Mouse (Mus musculus): Measurements from ENCODE around the gene Txn2. TPM values are rescaled to one million over a fixed set of nuclear protein-coding genes. Genes with fewer than 3 reads are reported as not detected.

The Txn2 gene
- polyA plus RNA-seq, 1 experiment: 165 TPM

DNA sequence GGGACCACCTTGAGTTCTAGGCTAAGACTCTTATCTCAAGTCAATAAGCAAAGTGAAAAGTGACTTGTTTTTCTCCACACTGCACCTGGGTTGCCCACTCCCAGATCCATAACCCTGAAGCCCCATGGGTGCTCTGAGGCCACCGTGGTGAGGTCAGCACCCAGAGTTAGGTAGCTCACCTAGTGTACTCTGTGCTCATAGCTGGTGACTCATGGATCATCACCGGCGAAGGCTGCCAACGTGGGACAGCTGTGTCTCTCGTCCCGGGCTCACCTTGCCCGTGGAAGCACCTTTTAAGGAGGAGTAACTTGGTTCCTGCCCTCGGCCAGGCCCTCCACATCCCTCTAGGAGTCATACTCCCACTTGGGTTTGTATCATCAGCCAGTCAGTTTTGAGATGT is 15.8 kb downstream of the Txn2 start:
- no peak for DNase-seq
- no peak overlapping the region for H3K4me3 ChIP-seq (replicated peaks; ENCODE audit: extremely low read depth, low read depth, low read length)
- TF ChIP-seq CTCF (IDR thresholded peaks at IDR 0.05; ENCODE audit: insufficient read depth, low read length) (no peak), POLR2A (IDR thresholded peaks at IDR 0.05; ENCODE audit: borderline replicate concordance, extremely low read depth, low read depth, low read length) (no peak)
- WGBS: 70% methylated on average over 8 of the region's 8 CpGs
- peaks cover 13% of the 10 kb centered on the region for H3K4me1 ChIP-seq (ENCODE audit: control insufficient read depth, insufficient read depth, low read length)

DNA sequence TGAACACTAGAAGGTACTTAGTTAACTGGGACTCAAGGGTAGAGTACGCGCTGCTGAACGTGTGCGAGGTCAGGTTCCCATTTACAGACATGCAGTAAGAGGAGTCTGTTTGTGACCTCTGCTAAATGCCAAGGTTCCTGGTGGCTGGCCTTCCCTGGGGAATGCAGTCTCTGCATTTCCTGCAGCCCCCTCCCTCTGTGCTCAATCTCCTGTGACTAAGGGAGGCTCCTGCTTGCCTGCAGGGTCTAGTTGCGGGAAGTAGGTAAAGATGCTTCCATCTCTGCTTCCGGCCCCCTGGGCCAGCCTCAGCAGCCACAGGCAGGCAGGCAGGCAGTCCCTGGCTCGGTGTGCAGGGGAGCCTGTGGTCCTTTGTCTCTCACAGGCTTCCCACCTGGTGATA is 16.2 kb downstream of the Txn2 start:
- no peak for TF ChIP-seq CTCF (IDR thresholded peaks at IDR 0.05; ENCODE audit: insufficient read depth, low read length)
- no peak for TF ChIP-seq POLR2A (IDR thresholded peaks at IDR 0.05; ENCODE audit: borderline replicate concordance, extremely low read depth, low read depth, low read length)
- Histone ChIP-seq H3K4me1 (ENCODE audit: control insufficient read depth, insufficient read depth, low read length) (peaks cover 13% of the 10 kb centered on the region), H3K4me3 (replicated peaks; ENCODE audit: extremely low read depth, low read depth, low read length) (no peak overlapping the region)
- 67% methylated on average over 7 of the region's 7 CpGs for WGBS
- DNase-seq: no peak

DNA sequence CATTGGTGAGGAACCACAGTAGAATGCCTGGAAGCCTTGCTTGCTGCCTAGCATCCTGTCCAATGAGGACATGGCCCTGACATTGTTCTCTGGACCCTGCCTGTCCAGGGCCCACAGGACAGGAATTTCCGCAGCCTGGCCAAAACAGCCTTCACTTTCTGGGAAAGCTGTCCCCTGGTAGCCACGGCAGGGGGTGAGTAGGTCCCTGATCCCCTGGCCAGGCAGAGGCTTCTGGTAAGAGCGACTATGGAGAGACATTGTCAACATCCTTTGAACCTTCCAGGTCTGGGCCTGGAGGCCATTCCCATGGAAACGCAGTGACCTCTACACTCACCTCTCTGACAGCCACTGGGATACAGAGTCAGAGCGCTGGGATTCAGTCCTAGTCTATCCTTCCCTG is 16.8 kb downstream of the Txn2 start:
- H3K4me3 ChIP-seq (replicated peaks; ENCODE audit: extremely low read depth, low read depth, low read length): no peak overlapping the region
- no peak for TF ChIP-seq POLR2A (IDR thresholded peaks at IDR 0.05; ENCODE audit: borderline replicate concordance, extremely low read depth, low read depth, low read length)
- TF ChIP-seq CTCF (IDR thresholded peaks at IDR 0.05; ENCODE audit: insufficient read depth, low read length): no peak
- DNase-seq: no peak
- 57% methylated on average over 5 of the region's 5 CpGs for WGBS
- H3K4me1 ChIP-seq (ENCODE audit: control insufficient read depth, insufficient read depth, low read length): peaks cover 13% of the 10 kb centered on the region

DNA sequence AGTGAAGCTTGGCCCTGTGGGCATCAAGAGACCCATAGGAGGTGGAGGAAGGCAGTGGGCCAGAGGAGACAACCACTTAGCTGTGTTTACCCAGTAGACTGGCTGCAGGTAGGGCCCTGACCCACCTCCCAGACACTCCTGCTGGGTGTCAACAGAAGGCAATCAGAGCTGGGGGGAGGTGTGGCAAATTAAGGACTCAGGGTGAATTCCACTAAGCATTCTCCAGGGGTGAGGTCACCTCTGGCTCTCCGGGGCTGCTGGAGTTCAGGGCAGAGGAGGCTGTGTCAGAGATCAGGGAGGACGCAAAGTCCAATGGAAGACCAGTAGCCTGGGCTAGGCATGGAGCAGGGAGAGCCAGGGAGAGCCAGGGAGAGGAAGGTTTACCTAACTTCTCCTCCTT is 17.7 kb downstream of the Txn2 start:
- WGBS: 43% methylated on average over 2 of the region's 2 CpGs
- peak; percentile 74 for DNase-seq
- TF ChIP-seq POLR2A (IDR thresholded peaks at IDR 0.05; ENCODE audit: borderline replicate concordance, extremely low read depth, low read depth, low read length) (no peak), CTCF (IDR thresholded peaks at IDR 0.05; ENCODE audit: insufficient read depth, low read length) (no peak)

DNA sequence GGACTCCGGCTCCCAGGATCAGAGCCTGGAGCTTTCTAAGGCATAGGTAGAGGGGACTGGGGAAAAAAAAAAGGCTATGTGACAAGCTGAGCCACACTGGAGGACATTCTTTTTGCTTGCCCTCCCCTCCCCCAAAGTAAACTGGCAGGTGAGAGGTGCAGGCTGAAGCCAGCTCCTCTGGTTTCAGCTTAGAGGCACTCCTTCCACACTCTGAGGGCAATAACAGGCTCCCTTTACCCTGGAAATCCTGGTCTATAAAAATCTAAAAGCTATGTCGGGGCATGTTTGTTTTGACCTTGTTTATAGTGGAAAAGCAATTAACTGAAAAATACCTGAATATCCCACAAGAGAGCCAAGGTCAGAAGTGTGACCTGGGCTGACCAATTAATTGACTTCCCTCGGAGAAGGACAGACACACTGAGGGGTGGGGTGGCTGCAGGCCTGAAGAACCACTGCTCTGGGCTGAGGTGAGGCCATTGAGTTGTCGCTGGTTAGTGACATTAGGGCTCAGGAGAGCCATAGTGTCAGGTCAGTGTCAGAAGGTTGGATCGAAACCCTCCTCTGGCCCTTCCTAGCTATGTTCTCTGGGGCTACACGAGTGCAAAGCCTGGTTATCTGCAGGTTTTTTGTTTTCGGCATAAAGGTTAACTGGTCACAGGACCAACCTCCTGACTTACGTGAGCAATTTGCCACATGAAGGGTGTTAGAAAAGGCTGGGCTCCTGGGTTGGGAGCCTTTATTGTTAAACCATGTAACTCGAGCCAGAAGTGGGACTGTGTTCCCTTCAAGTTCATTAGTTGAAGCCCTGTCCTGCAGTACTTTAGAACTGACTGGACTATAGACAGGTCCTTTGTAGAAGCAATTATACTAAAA is 20.9 kb downstream of the Txn2 start:
- peaks cover 30% of the 10 kb centered on the region for H3K4me1 ChIP-seq (ENCODE audit: control insufficient read depth, insufficient read depth, low read length)
- DNase-seq: no peak
- H3K4me3 ChIP-seq (replicated peaks; ENCODE audit: extremely low read depth, low read depth, low read length): no peak overlapping the region
- TF ChIP-seq CTCF (IDR thresholded peaks at IDR 0.05; ENCODE audit: insufficient read depth, low read length) (no peak), POLR2A (IDR thresholded peaks at IDR 0.05; ENCODE audit: borderline replicate concordance, extremely low read depth, low read depth, low read length) (no peak)
- 63% methylated on average over 9 of the region's 9 CpGs for WGBS

More for the DNA sequence above, 17.7 kb downstream of the Txn2 start:
- Histone ChIP-seq H3K4me3 (replicated peaks; ENCODE audit: extremely low read depth, low read depth, low read length) (no peak overlapping the region), H3K4me1 (ENCODE audit: control insufficient read depth, insufficient read depth, low read length) (peaks cover 20% of the 10 kb centered on the region)

DNA sequence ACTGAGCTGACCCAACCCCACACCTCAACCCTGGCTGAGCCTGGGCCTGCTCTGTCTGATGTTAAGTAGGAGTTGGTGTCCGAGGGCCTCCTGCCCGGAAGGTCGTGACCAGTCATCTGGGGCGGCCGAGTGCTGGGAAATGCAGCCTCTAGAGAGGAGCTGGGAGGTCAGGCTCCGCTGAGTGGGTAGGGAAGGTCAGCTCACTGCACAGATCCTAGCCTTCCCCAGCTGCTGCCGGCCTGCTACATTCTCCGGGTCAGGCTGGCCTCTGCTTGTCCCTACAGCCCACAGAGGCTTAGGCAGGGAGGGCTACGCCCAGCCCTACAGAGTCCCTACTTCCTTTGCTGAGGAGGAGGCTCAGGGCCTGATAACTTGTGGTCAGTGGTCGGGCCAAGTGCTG is 22.3 kb downstream of the Txn2 start:
- Histone ChIP-seq H3K4me3 (replicated peaks; ENCODE audit: extremely low read depth, low read depth, low read length) (no peak overlapping the region), H3K4me1 (ENCODE audit: control insufficient read depth, insufficient read depth, low read length) (peaks cover 17% of the 10 kb centered on the region)
- TF ChIP-seq POLR2A (IDR thresholded peaks at IDR 0.05; ENCODE audit: borderline replicate concordance, extremely low read depth, low read depth, low read length) (no peak), CTCF (IDR thresholded peaks at IDR 0.05; ENCODE audit: insufficient read depth, low read length) (no peak)
- WGBS: 72% methylated on average over 10 of the region's 10 CpGs
- DNase-seq: no peak

DNA sequence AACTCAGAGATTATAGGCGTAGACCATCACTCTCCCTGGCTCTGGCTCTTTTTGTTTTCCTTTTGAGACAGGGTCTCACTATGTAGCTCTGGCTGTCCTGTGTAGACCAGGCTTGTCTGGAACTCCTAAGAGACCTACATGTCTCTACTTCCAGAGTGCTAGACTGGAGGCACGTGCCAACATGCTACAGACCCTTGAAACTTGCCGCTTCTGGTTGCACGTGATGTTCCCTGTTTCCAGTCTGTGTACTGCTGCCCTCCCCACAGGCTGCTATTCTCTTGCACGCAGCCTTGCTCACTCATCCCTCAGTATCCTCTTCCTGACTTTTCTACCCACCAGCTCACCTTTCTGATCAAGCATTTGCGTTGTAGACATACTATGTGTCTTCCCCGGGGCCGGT is 22.7 kb downstream of the Txn2 start:
- Histone ChIP-seq H3K4me3 (replicated peaks; ENCODE audit: extremely low read depth, low read depth, low read length) (no peak overlapping the region), H3K4me1 (ENCODE audit: control insufficient read depth, insufficient read depth, low read length) (peaks cover 17% of the 10 kb centered on the region)
- 74% methylated on average over 8 of the region's 8 CpGs for WGBS
- no peak for DNase-seq
- no peak for TF ChIP-seq POLR2A (IDR thresholded peaks at IDR 0.05; ENCODE audit: borderline replicate concordance, extremely low read depth, low read depth, low read length)
- TF ChIP-seq CTCF (IDR thresholded peaks at IDR 0.05; ENCODE audit: insufficient read depth, low read length): no peak

DNA sequence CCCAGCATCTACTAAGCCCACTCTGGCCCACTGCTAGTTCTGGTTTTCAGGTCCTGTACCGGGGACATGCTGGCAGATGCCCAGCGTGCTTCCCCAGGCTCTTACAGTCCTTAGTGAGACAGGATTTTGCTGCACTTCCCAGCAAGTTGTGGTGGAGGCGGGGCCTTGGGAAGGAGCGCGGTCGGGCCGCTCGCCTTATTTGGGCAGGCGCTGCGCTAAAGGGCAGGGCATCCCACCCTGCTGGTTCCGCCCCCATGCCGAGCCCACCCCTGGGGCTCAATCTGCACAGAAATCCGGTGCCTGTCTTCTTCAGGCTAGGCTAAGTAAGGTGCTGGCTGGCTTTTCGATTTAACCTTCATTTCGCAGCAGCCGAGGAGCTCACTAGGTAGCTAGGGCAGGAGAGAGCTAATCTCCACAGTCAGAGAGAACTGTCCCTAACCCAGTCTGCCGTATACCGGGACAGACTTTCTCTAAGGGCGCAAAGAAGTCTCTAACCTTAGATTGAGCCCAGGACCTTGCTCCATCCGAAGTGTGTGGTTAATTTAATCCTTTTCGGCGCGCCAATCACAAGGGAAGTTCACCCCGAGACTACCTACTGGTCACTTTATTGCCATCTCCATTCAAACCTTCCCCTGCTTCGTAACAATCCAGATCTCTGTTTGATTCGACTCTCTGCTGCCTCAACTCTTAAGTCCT is 23.4 kb downstream of the Txn2 start:
- Histone ChIP-seq H3K4me1 (ENCODE audit: control insufficient read depth, insufficient read depth, low read length) (peaks cover 17% of the 10 kb centered on the region), H3K4me3 (replicated peaks; ENCODE audit: extremely low read depth, low read depth, low read length) (peak overlapping the region; percentile 40)
- peak; percentile 82 for DNase-seq
- TF ChIP-seq POLR2A (IDR thresholded peaks at IDR 0.05; ENCODE audit: borderline replicate concordance, extremely low read depth, low read depth, low read length) (peak; percentile 63; the same call in 1 of the 2 replicates), CTCF (IDR thresholded peaks at IDR 0.05; ENCODE audit: insufficient read depth, low read length) (no peak)
- 12% methylated on average over 26 of the region's 26 CpGs for WGBS

DNA sequence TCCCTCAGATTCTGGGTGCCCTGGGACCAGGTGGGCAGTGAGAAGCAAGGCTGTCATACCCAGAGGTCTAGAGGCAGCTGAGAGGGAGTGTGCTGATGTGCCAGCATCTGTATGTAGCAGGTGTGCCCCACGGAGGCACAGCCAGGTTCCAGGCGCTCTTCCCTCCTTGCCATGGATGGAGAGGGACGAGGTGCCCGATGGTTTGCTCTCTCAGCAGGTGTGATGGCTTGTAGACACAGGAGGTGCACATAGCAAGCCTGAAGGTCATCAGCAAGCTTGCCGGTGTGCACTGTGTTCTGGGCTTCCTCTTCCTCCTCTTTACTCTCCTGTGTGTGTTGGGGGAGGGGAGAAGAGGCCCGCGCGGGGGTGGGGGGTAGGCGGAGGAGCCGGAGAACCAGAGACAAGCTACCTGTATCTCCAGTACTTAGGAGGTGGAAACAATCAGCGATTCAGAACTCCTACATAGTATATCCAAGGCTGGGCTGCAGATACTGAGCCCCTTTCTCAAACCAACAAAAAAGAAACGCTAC is 24.4 kb downstream of the Txn2 start:
- DNase-seq: no peak
- H3K4me1 ChIP-seq (ENCODE audit: control insufficient read depth, insufficient read depth, low read length): peaks cover 17% of the 10 kb centered on the region
- 45% methylated on average over 12 of the region's 12 CpGs for WGBS
- H3K4me3 ChIP-seq (replicated peaks; ENCODE audit: extremely low read depth, low read depth, low read length): no peak overlapping the region
- TF ChIP-seq CTCF (IDR thresholded peaks at IDR 0.05; ENCODE audit: insufficient read depth, low read length) (no peak), POLR2A (IDR thresholded peaks at IDR 0.05; ENCODE audit: borderline replicate concordance, extremely low read depth, low read depth, low read length) (no peak)

Data from lung, adult 2 months (tissue).